Mouse (Mus musculus) C2C12 (cell line): ENCODE measurements around the gene Snrk.

Experiments used
- CTCF ChIP-seq: IDR thresholded peaks from one replicate; pipeline ENCODE4 v1.5.1; 2011; ENCODE audit not compliant: control insufficient read depth, insufficient read depth, insufficient read length
- FOSL1 ChIP-seq: IDR thresholded peaks from one replicate; pipeline ENCODE4 v1.8.0; 2011; ENCODE audit warnings: mild to moderate bottlenecking, low read length; ENCODE audit not compliant: poor library complexity, insufficient read depth, severe bottlenecking
- MYOD1 ChIP-seq: IDR thresholded peaks from one replicate; pipeline ENCODE4 v1.6.1; 2011; ENCODE audit warnings: low read depth; ENCODE audit not compliant: control insufficient read depth, insufficient read length
- USF1 ChIP-seq: IDR thresholded peaks from one replicate; pipeline ENCODE4 v1.6.1; 2011; ENCODE audit warnings: low read depth, mild to moderate bottlenecking, control low read depth, moderate library complexity

DNA sequence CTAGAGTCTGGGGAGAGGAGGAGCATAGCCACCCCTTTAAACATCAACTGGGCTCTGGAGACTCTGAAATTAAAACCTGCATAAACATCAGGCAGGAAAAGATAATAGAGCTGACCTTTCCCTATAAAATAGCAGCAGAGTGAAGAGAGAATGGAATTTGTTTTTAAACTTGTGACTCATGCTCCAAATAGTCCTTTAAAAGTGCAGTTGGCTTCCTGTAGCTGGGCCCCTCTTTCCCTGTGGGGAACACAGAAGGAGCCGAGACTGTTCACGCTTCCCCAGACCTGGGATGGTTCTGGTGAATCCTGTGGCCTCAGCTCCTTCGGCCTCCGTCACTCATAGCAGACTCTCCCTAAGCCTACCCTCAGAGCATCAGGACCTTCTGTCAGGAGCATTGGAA, 61.4 kb downstream of the Snrk start:
- no peak for TF ChIP-seq MYOD1
- no peak for TF ChIP-seq CTCF
- no peak for TF ChIP-seq USF1
- TF ChIP-seq FOSL1 = no peak
